Mouse (Mus musculus) myocyte (in vitro differentiated cells): ENCODE measurements around the gene Foxk1.

Source experiments
- POLR2A ChIP-seq: IDR thresholded peaks from one replicate; pipeline ENCODE4 v1.6.1; 2011; ENCODE audit warnings: low read depth, mild to moderate bottlenecking, control low read depth, moderate library complexity; ENCODE audit not compliant: insufficient read length
- POLR2AphosphoS2 ChIP-seq: IDR thresholded peaks from one replicate; pipeline ENCODE4 v1.6.1; 2011; ENCODE audit warnings: low read depth, control low read depth; ENCODE audit not compliant: insufficient read length

DNA sequence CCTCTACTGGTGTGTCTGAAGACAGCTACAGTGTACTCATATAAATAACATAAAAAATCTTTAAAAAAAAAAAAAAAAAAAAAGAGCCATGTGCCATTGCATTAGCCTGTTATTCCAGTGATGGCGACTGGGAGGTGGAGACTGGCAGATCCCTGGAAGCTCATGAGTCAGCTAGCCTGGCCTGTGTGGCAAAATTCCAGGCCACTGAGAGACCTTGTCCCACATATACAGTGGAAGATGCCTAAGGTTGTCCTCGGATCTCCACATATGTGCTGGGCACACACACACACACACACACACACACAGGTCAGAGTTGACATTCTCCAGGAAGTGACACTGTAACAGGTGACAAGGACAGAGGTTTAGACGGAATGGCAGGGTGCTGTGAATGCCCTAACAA, 46.2 kb upstream of the Foxk1 start:
- TF ChIP-seq POLR2A (no peak), POLR2AphosphoS2 (no peak)
